19 mouse cellular contexts compared by ENCODE assay signal in genomic region chr17:35816686-35817085, GRCm38 (mm10). TPM values are rescaled to one million over a fixed set of nuclear protein-coding genes. Genes with fewer than 3 reads are reported as not detected.
DNase-seq lines count a peak whose midpoint lies in the region; ATAC-seq lines count a peak whose summit lies in the region.
"Had no signal": no experiment of that assay in that cellular context is flagged by ENCODE, and none has a peak within 500 bp of the region (broad histone marks: within the 10 kb centered on the region; RNA-seq: fewer than 3 reads in every experiment).

No protein-coding gene starts in this region.

- DNase-seq in forebrain, embryonic 10.5 days (ENCODE audit: extremely low spot score, low spot score): no peak
- no peak for DNase-seq in forebrain, embryonic 14.5 days (ENCODE audit: low spot score)
- peak; percentile 44 for DNase-seq in kidney, adult 11 months
- DNase-seq in kidney, postnatal 10 days: no peak
- no peak for DNase-seq in lung, postnatal 36 days
- no peak for DNase-seq in thymus, postnatal 14 days
- DNase-seq: cerebellum, adult 9-10 months; gastrocnemius, adult 2 months; heart, postnatal 4 days; liver; lung, adult 2 months; right cerebral cortex, adult 18-20 months; thymus, adult 18-20 months had no signal

- no peak overlapping the region for H3K4me2 ChIP-seq in forebrain, embryonic 14.5 days (ENCODE audit: low read length)
- H3K4me2 ChIP-seq in lung, embryonic 16.5 days (ENCODE audit: low read depth, low read length): no peak overlapping the region

- peak overlapping the region; percentile 51; the same call in 1 of the 2 replicates for H3K27ac ChIP-seq in forebrain, embryonic 10.5 days
- H3K27ac ChIP-seq in forebrain, embryonic 14.5 days (ENCODE audit: low read depth, low read length): no peak overlapping the region
- H3K27ac ChIP-seq in lung, embryonic 16.5 days (ENCODE audit: low read length): 0 out of 2 replicates have a peak overlapping the region, but pooled peaks have one; percentile 45
- H3K27ac ChIP-seq: gastrocnemius, adult 2 months had no signal

- peaks cover 28% of the 10 kb centered on the region for H3K27me3 ChIP-seq in forebrain, embryonic 10.5 days (ENCODE audit: poor library complexity, severe bottlenecking)
- no peaks in the 10 kb centered on the region; the same call in 1 of the 2 replicates for H3K27me3 ChIP-seq in forebrain, embryonic 14.5 days (replicated peaks; ENCODE audit: control insufficient read depth, insufficient read depth, low read length)
- H3K27me3 ChIP-seq in lung, embryonic 16.5 days (ENCODE audit: control insufficient read depth, insufficient read depth, low read depth, low read length): no peaks in the 10 kb centered on the region
- H3K27me3 ChIP-seq: megakaryocyte, embryonic 14.5 days had no signal

- no peak overlapping the region for H3K4me3 ChIP-seq in forebrain, embryonic 10.5 days
- H3K4me3 ChIP-seq in forebrain, embryonic 14.5 days (ENCODE audit: low read depth, low read length): no peak overlapping the region
- no peak overlapping the region for H3K4me3 ChIP-seq in lung, embryonic 16.5 days (ENCODE audit: low read length)
- H3K4me3 ChIP-seq: gastrocnemius, adult 2 months had no signal

- no peaks in the 10 kb centered on the region for H3K9me3 ChIP-seq in forebrain, embryonic 10.5 days
- H3K9me3 ChIP-seq in forebrain, embryonic 14.5 days (replicated peaks; ENCODE audit: control insufficient read depth, low read length): no peaks in the 10 kb centered on the region
- no peaks in the 10 kb centered on the region for H3K9me3 ChIP-seq in lung, embryonic 16.5 days (ENCODE audit: control insufficient read depth, low read length)
- H3K9me3 ChIP-seq: G1E; megakaryocyte, embryonic 14.5 days had no signal

- H3K9ac ChIP-seq in forebrain, embryonic 14.5 days (ENCODE audit: low read length): no peak overlapping the region
- no peak overlapping the region; the same call in 1 of the 2 replicates for H3K9ac ChIP-seq in lung, embryonic 16.5 days (ENCODE audit: low read length)

- 44% methylated on average over 8 of the region's 14 CpGs for WGBS in forebrain, embryonic 10.5 days
- WGBS in forebrain, embryonic 14.5 days: 39% methylated on average over 12 of the region's 14 CpGs
- WGBS in lung, embryonic 16.5 days: 32% methylated on average over 8 of the region's 14 CpGs

- no peak for ATAC-seq in forebrain, embryonic 14.5 days
- ATAC-seq in lung, embryonic 16.5 days (ENCODE audit: low read depth): no peak
- ATAC-seq in erythroid progenitor cell, adult 5-6 weeks (replicated peaks; ENCODE audit: low FRiP score, poor library complexity, severe bottlenecking): no peak
- ATAC-seq: CD4-positive, CD25-positive, alpha-beta regulatory T cell, adult 4 months; midbrain, embryonic 16.5 days had no signal

- H3K4me1 ChIP-seq in forebrain, embryonic 10.5 days: peaks cover 27% of the 10 kb centered on the region
- peaks cover 12% of the 10 kb centered on the region for H3K4me1 ChIP-seq in forebrain, embryonic 14.5 days (ENCODE audit: control insufficient read depth, insufficient read depth, low read length)
- peaks cover 54% of the 10 kb centered on the region for H3K4me1 ChIP-seq in lung, embryonic 16.5 days (replicated peaks; ENCODE audit: control insufficient read depth, insufficient read depth, low read length)

- H3K36me3 ChIP-seq in forebrain, embryonic 10.5 days (replicated peaks): no peaks in the 10 kb centered on the region
- H3K36me3 ChIP-seq in forebrain, embryonic 14.5 days (ENCODE audit: control insufficient read depth, insufficient read depth, low read length): no peaks in the 10 kb centered on the region
- H3K36me3 ChIP-seq in lung, embryonic 16.5 days (ENCODE audit: control insufficient read depth, insufficient read depth, low read length): no peaks in the 10 kb centered on the region
- H3K36me3 ChIP-seq: G1E had no signal

RNA-seq across cellular contexts. Expression of gene Ier3, which starts 4.8 kb away (rescaled TPM):
- 4.6 and 5.3 TPM in 2 replicates for polyA plus RNA-seq in forebrain, embryonic 10.5 days (2016; fragmentation: Nextera tagmentation; extraction: Ambion mirVana)
- 4.6 and 5.0 TPM in 2 replicates for polyA plus RNA-seq in forebrain, embryonic 14.5 days (2014; fragmentation: Nextera tagmentation; extraction: Ambion mirVana)
- 21.9 and 31.7 TPM in 2 replicates for polyA plus RNA-seq in lung, embryonic 16.5 days (2015; fragmentation: Nextera tagmentation; extraction: Ambion mirVana)
- 3.8 and 10.5 TPM in 2 replicates for total RNA-seq in erythroid progenitor cell, adult 5-6 weeks (2015; ENCODE audit: low replicate concordance)
- total RNA-seq in erythroid progenitor cell, adult 5-6 weeks (2017; ENCODE audit: low replicate concordance): 0.51 and 4.0 TPM in 2 replicates

RNA-seq across cellular contexts. Expression of gene Flot1, which starts 6.3 kb away (rescaled TPM):
- 49.7 and 51.6 TPM in 2 replicates for polyA plus RNA-seq in forebrain, embryonic 10.5 days (2016; fragmentation: Nextera tagmentation; extraction: Ambion mirVana)
- polyA plus RNA-seq in forebrain, embryonic 14.5 days (2014; fragmentation: Nextera tagmentation; extraction: Ambion mirVana): 68.5 and 78.2 TPM in 2 replicates
- polyA plus RNA-seq in lung, embryonic 16.5 days (2015; fragmentation: Nextera tagmentation; extraction: Ambion mirVana): 57.8 and 65.1 TPM in 2 replicates
- total RNA-seq in erythroid progenitor cell, adult 5-6 weeks (2015; ENCODE audit: low replicate concordance): 19.3 and 32.8 TPM in 2 replicates
- 14.6 and 29.1 TPM in 2 replicates for total RNA-seq in erythroid progenitor cell, adult 5-6 weeks (2017; ENCODE audit: low replicate concordance)

RNA-seq across cellular contexts. Expression of gene Tubb5, which starts 21.4 kb away (rescaled TPM):
- polyA plus RNA-seq in forebrain, embryonic 10.5 days (2016; fragmentation: Nextera tagmentation; extraction: Ambion mirVana): 1,607 and 1,608 TPM in 2 replicates
- polyA plus RNA-seq in forebrain, embryonic 14.5 days (2014; fragmentation: Nextera tagmentation; extraction: Ambion mirVana): 2,004 and 2,051 TPM in 2 replicates
- polyA plus RNA-seq in lung, embryonic 16.5 days (2015; fragmentation: Nextera tagmentation; extraction: Ambion mirVana): 877 and 940 TPM in 2 replicates
- total RNA-seq in erythroid progenitor cell, adult 5-6 weeks (2015; ENCODE audit: low replicate concordance): 663 and 669 TPM in 2 replicates
- total RNA-seq in erythroid progenitor cell, adult 5-6 weeks (2017; ENCODE audit: low replicate concordance): 760 and 914 TPM in 2 replicates

RNA-seq across cellular contexts. Expression of gene Mdc1, which starts 24.6 kb away (rescaled TPM):
- polyA plus RNA-seq in forebrain, embryonic 10.5 days (2016; fragmentation: Nextera tagmentation; extraction: Ambion mirVana): 26.9 and 29.3 TPM in 2 replicates
- 12.2 and 14.4 TPM in 2 replicates for polyA plus RNA-seq in forebrain, embryonic 14.5 days (2014; fragmentation: Nextera tagmentation; extraction: Ambion mirVana)
- 20.6 and 22.3 TPM in 2 replicates for polyA plus RNA-seq in lung, embryonic 16.5 days (2015; fragmentation: Nextera tagmentation; extraction: Ambion mirVana)
- 117 and 147 TPM in 2 replicates for total RNA-seq in erythroid progenitor cell, adult 5-6 weeks (2015; ENCODE audit: low replicate concordance)
- 31.0 and 57.1 TPM in 2 replicates for total RNA-seq in erythroid progenitor cell, adult 5-6 weeks (2017; ENCODE audit: low replicate concordance)

RNA-seq across cellular contexts. Expression of gene Nrm, which starts 44.4 kb away (rescaled TPM):
- 81.9 and 84.0 TPM in 2 replicates for polyA plus RNA-seq in forebrain, embryonic 10.5 days (2016; fragmentation: Nextera tagmentation; extraction: Ambion mirVana)
- polyA plus RNA-seq in forebrain, embryonic 14.5 days (2014; fragmentation: Nextera tagmentation; extraction: Ambion mirVana): 23.9 and 29.6 TPM in 2 replicates
- polyA plus RNA-seq in lung, embryonic 16.5 days (2015; fragmentation: Nextera tagmentation; extraction: Ambion mirVana): 65.6 and 67.9 TPM in 2 replicates
- total RNA-seq in erythroid progenitor cell, adult 5-6 weeks (2015; ENCODE audit: low replicate concordance): 32.8 and 36.0 TPM in 2 replicates
- total RNA-seq in erythroid progenitor cell, adult 5-6 weeks (2017; ENCODE audit: low replicate concordance): 19.1 and 35.8 TPM in 2 replicates
